Mouse (Mus musculus): Measurements from ENCODE around the gene Gtf3a. TPM values are rescaled to one million over a fixed set of nuclear protein-coding genes. Genes with fewer than 3 reads are reported as not detected.

The Gtf3a gene
- polyA plus RNA-seq (2012; rRNA removed) = 35.2 and 52.8 TPM in 2 replicates

GRCm38 (mm10) chr5:146948508-146949088, at the start of gene Gtf3a:
Gene Gtf3a, plus strand, starts transcription at chr5:146948657.
- TF ChIP-seq POLR2A (IDR thresholded peaks at IDR 0.05; ENCODE audit: borderline replicate concordance, extremely low read depth, low read depth, low read length) = peak; percentile 95
- TF ChIP-seq CTCF (IDR thresholded peaks at IDR 0.05; ENCODE audit: insufficient read depth, low read length) = no peak
- Histone ChIP-seq H3K4me1 (ENCODE audit: control insufficient read depth, insufficient read depth, low read length) (peaks cover 7% of the 10 kb centered on the region), H3K4me3 (replicated peaks; ENCODE audit: extremely low read depth, low read depth, low read length) (peak within 1 kb of the TSS; percentile 72)
- under 1% methylated on average over 62 of the region's 62 CpGs for WGBS
- peak; percentile 62 for DNase-seq

DNA sequence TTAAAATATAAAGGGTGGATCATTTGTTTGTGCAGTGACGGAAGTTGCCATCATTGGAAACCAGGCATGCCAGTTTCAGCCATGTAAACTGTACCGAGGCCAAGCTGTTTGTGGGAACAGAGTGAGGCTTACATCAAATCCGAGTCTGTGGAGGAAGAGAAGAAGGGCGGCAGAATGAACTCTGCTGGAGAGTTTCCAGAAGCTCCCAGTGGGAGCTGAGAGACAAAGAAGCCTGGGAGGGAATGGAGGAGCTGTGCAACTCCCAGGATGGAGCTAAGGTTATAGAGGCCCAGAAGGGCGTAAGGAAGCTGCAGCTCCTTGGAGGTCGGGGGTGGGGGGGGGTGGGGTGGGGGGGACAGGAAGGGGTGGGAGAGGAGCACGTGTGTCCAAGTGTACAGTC, 48.1 kb upstream of the Gtf3a start:
- Histone ChIP-seq H3K4me3 (replicated peaks; ENCODE audit: extremely low read depth, low read depth, low read length) (no peak overlapping the region), H3K4me1 (ENCODE audit: control insufficient read depth, insufficient read depth, low read length) (no peaks in the 10 kb centered on the region; the same call in 1 of the 2 replicates)
- no peak for DNase-seq
- no peak for TF ChIP-seq POLR2A (IDR thresholded peaks at IDR 0.05; ENCODE audit: borderline replicate concordance, extremely low read depth, low read depth, low read length)
- TF ChIP-seq CTCF (IDR thresholded peaks at IDR 0.05; ENCODE audit: insufficient read depth, low read length) = no peak
- WGBS = 35% methylated on average over 7 of the region's 7 CpGs

GRCm38 (mm10) chr5:146901501-146901900, 47.0 kb upstream of the Gtf3a start:
- TF ChIP-seq POLR2A (IDR thresholded peaks at IDR 0.05; ENCODE audit: borderline replicate concordance, extremely low read depth, low read depth, low read length) (no peak), CTCF (IDR thresholded peaks at IDR 0.05; ENCODE audit: insufficient read depth, low read length) (no peak)
- no peak overlapping the region for H3K4me3 ChIP-seq (replicated peaks; ENCODE audit: extremely low read depth, low read depth, low read length)
- H3K4me1 ChIP-seq (ENCODE audit: control insufficient read depth, insufficient read depth, low read length) = no peaks in the 10 kb centered on the region; the same call in 1 of the 2 replicates
- no peak for DNase-seq
- WGBS = 89% methylated on average over 2 of the region's 2 CpGs

DNA sequence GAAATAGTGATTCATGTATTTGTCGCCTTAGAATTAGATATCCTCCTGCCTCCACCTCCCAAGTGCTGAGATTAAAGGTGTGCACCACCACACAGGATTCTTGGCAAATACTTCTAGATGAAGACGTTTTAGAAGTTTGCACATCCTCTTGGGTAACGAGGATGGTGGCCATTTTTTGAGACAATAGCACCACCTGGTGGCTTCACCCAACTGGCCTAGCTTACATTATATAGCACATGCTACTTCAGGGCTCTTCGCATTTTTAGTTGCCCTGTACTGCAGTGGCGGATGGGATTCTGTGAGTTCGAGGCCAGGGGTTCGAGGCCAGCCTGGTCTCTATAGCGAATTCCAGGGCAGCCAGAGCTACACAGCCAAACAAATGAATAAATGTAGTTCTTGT, 44.1 kb upstream of the Gtf3a start:
- no peaks in the 10 kb centered on the region for H3K4me1 ChIP-seq (ENCODE audit: control insufficient read depth, insufficient read depth, low read length)
- TF ChIP-seq POLR2A (IDR thresholded peaks at IDR 0.05; ENCODE audit: borderline replicate concordance, extremely low read depth, low read depth, low read length) (no peak), CTCF (IDR thresholded peaks at IDR 0.05; ENCODE audit: insufficient read depth, low read length) (peak; percentile 55; the same call in 1 of the 2 replicates)
- WGBS = 18% methylated on average over 8 of the region's 8 CpGs
- H3K4me3 ChIP-seq (replicated peaks; ENCODE audit: extremely low read depth, low read depth, low read length) = no peak overlapping the region
- DNase-seq = peak; percentile 73

- DNase-seq = peak; percentile 80
- Histone ChIP-seq H3K4me1 (ENCODE audit: control insufficient read depth, insufficient read depth, low read length) (no peaks in the 10 kb centered on the region), H3K4me3 (replicated peaks; ENCODE audit: extremely low read depth, low read depth, low read length) (no peak overlapping the region)
- peak; percentile 80 for TF ChIP-seq CTCF (IDR thresholded peaks at IDR 0.05; ENCODE audit: insufficient read depth, low read length)
- no peak for TF ChIP-seq POLR2A (IDR thresholded peaks at IDR 0.05; ENCODE audit: borderline replicate concordance, extremely low read depth, low read depth, low read length)
- 24% methylated on average over 14 of the region's 14 CpGs for WGBS
Observed at GRCm38 (mm10) chr5:146905486-146906172, 42.8 kb upstream of the Gtf3a start.

GRCm38 (mm10) chr5:146907533-146907932, 40.9 kb upstream of the Gtf3a start:
- H3K4me1 ChIP-seq (ENCODE audit: control insufficient read depth, insufficient read depth, low read length) = no peaks in the 10 kb centered on the region
- 33% methylated on average over 5 of the region's 5 CpGs for WGBS
- TF ChIP-seq CTCF (IDR thresholded peaks at IDR 0.05; ENCODE audit: insufficient read depth, low read length) = no peak
- no peak for TF ChIP-seq POLR2A (IDR thresholded peaks at IDR 0.05; ENCODE audit: borderline replicate concordance, extremely low read depth, low read depth, low read length)
- no peak for DNase-seq
- H3K4me3 ChIP-seq (replicated peaks; ENCODE audit: extremely low read depth, low read depth, low read length) = no peak overlapping the region

DNA sequence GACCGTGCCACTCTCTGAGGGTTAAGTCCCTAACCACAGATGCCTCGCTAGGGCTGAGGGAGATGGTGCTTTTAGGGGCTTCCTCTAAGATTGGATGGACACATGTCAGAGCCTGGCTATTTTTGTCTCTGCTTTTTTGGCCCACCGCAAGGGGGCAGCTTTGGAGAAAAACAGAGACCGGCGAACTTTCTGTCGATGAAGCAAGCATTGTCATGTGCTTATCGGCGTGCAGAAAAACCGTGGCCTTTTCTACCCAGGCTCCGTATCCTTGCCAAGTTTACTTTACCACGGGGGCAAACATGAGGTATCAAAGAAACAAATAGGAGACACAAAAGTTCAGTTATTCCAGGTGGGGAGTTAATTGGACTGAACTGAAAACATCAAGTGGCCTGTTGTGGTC, 39.8 kb upstream of the Gtf3a start:
- WGBS = 43% methylated on average over 11 of the region's 11 CpGs
- TF ChIP-seq CTCF (IDR thresholded peaks at IDR 0.05; ENCODE audit: insufficient read depth, low read length) = no peak
- no peak for TF ChIP-seq POLR2A (IDR thresholded peaks at IDR 0.05; ENCODE audit: borderline replicate concordance, extremely low read depth, low read depth, low read length)
- Histone ChIP-seq H3K4me3 (replicated peaks; ENCODE audit: extremely low read depth, low read depth, low read length) (no peak overlapping the region), H3K4me1 (ENCODE audit: control insufficient read depth, insufficient read depth, low read length) (no peaks in the 10 kb centered on the region)
- no peak for DNase-seq

GRCm38 (mm10) chr5:146912206-146912605, 36.3 kb upstream of the Gtf3a start:
- DNase-seq = peak; percentile 25
- TF ChIP-seq CTCF (IDR thresholded peaks at IDR 0.05; ENCODE audit: insufficient read depth, low read length) (no peak), POLR2A (IDR thresholded peaks at IDR 0.05; ENCODE audit: borderline replicate concordance, extremely low read depth, low read depth, low read length) (no peak)
- no peaks in the 10 kb centered on the region for H3K4me1 ChIP-seq (ENCODE audit: control insufficient read depth, insufficient read depth, low read length)
- 12% methylated on average over 9 of the region's 9 CpGs for WGBS
- H3K4me3 ChIP-seq (replicated peaks; ENCODE audit: extremely low read depth, low read depth, low read length) = no peak overlapping the region

DNA sequence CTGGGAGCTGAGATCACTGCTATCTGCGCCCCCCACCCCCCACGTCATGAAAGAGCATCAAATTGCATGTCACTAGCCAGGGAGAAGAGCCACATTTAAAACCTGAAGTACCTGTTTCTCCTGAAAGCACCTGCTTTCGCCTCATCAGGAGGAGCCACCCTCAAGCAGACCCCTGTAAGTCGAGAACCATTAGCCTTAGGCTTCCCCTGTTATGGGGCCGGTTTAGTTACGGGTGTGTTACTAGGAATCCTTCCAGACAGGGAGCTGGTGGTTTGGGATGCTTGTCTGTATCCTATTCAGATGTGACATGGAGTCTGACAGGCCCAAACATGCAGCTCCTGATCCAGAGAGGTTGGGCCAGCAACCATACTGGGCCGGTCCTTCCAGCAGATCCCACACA, 35.1 kb upstream of the Gtf3a start:
- DNase-seq = no peak
- TF ChIP-seq CTCF (IDR thresholded peaks at IDR 0.05; ENCODE audit: insufficient read depth, low read length) = no peak
- no peak for TF ChIP-seq POLR2A (IDR thresholded peaks at IDR 0.05; ENCODE audit: borderline replicate concordance, extremely low read depth, low read depth, low read length)
- Histone ChIP-seq H3K4me3 (replicated peaks; ENCODE audit: extremely low read depth, low read depth, low read length) (no peak overlapping the region), H3K4me1 (ENCODE audit: control insufficient read depth, insufficient read depth, low read length) (no peaks in the 10 kb centered on the region)
- WGBS = 87% methylated on average over 7 of the region's 7 CpGs
